Mouse (Mus musculus): ENCODE data around the gene Otop1. TPM values are rescaled to one million over a fixed set of nuclear protein-coding genes. Genes with fewer than 3 reads are reported as not detected.

The Otop1 gene
- total RNA-seq (2021), result under 1 TPM; 0.36 to 0.78 TPM

DNA sequence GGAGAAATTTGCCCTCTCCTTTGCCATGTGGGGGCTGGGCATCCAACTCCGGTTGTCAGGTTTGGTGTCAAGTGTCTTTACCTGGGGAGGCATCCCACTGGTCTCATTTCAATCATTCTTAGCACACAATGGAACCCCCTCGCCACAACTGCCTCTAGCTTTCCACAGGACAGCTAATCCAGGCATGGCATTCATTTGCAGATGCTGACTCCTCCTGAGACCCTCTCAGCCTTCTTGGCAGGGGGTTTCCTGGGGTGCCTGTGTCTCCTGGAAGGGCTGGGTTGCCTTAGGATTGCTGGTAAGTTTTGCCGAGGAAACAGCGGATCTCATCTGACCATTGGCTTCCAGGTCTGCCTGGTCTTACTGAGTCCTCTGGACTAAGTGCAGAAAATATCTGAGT is at the start of gene Otop1:
Otop1 (plus strand) TSS at position 202 of the 400 bp plus-strand sequence.
- intact Hi-C loops (cut with DNase I), result no loop called here
- no peak for DNase-seq (ENCODE audit: low spot score)

DNA sequence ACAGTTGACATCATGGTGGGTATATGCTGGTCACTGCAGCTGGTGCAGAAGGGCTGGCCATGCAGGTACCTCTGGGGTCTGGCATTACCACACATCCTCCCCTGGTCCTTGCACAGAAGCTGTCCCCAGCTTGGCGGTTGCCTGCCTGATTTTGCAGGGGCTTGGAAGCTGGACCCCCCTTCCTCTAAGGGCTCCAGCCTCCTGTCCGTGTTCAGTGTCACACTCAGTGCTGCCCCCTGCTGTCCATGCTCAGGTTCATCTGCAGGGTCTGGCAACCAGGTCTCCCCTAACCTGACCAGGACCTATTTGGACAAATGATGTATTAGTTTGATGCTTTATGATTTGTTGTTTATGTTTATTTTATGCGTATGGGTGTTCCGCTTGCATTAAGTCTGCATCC is 40.4 kb upstream of the Otop1 start:
- intact Hi-C loops (cut with DNase I), result no loop called here
- DNase-seq (ENCODE audit: low spot score), result no peak

DNA sequence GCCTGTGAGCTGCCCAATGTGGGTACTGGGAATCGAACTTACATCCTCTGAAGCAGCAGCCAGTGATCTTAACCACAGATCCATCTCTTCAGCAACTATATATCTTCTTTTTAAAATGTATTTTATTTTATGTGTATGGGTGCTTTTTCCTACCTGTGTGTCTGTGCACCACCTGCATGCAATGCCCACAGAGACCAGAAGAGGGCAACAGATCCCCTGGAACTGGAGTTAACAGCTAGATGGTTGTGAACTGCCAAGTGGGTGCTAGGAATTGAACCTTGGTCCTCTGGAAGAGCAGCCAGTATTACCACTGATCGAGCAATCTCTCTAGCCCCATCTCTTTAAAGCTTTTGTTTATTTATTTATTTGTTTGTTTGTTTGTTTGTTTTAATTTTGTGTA is 39.1 kb upstream of the Otop1 start:
- DNase-seq (ENCODE audit: low spot score), result no peak
- intact Hi-C loops (cut with DNase I), result no loop called here

DNA sequence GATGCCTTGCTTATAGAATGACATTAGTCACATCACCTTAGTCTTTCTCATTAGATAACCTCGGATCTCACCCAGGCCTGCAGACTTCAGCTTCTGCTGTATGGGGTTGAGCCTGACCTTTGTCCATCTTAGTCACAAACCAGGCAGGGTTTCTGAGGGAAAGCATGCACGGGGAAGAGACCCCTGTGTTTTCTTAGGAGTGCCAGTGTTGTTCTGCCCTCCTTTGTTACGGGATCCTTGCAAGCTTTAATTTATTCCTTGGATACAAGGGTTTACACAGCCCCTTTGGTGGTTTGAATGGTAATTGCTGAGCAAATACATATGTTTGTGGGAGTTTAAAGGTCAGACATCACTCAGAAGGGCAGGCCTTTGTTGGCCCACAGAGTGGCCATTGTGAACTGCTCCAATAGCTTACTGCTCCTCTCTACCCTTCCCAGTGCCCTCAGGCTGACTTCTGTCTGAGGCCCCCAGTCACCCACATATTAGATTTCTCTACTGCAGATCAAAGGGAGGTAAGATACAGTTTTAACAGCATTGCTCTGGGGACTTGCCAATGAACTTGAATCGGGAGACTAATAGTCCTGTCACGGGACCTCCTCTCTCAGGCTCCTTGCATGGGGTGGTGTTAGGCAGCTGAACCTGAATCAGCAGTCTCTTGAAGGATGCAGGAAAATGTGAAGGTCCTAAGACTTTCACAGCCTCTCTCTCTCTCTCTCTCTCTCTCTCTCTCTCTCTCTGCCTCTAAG is 34.9 kb upstream of the Otop1 start:
- intact Hi-C loops (cut with DNase I), result no loop called here
- DNase-seq (ENCODE audit: low spot score), result no peak

DNA sequence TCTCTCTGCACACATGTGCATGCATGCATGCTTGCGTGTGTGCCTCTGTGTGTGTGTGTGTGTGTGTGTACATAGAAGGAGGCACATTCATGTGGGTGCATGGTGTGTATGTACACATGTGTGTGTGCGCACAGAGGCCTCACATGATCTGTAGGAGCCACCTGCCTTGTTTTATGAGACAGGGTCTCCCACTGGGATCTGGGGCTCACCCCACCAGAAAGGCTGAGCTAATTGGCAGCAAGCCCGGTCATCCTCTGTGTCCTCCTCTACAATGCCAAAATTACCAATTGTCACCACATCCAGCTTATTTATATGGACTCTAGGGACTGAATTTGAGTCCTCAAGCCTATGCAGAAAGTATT is 34.3 kb upstream of the Otop1 start:
- intact Hi-C loops (cut with DNase I), result no loop called here
- no peak for DNase-seq (ENCODE audit: low spot score)

DNA sequence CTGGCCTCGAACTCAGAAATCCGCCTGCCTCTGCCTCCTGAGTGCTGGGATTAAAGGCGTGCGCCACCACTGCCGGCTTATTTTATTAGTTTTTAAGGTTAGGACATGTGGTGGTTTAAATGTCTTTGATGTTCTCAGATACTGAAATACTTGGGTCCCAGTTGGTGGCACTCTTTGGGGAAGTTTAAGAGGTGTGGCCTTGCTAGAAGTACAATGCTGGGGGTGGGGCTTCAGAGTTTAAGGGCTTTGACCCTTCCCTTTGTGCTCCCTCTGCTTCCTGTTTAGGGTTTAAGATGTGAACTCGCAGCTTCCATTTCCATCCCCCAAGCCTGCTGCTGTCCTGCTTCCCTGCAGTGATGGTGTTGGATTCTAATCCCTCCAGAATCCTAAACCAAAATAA is 33.8 kb upstream of the Otop1 start:
- intact Hi-C loops (cut with DNase I), result no loop called here
- DNase-seq (ENCODE audit: low spot score), result no peak

DNA sequence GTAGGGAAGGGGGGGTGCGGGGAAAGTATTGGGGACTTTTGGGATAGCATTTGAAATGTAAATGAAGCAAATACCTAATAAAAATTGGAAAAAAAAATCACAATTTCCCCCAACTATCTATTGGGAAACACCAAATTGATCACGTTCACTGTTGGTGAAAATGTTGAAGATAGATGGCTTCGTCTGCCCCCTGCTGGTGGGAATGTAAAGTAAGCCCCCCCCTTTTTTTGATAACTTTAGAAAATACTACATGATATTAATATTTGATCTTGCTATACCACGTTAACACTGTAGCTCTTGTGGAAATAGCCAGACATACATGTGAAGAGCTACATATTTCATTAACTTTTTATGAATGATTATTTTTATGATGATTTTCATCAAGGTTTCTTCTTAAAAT is 20.6 kb upstream of the Otop1 start:
- DNase-seq (ENCODE audit: low spot score), result no peak
- intact Hi-C loops (cut with DNase I), result loop anchor here (5.0 kb wide), 1 partner anchor 33 kb away; the partner anchor contains the start of genes Lyar and Zbtb49

DNA sequence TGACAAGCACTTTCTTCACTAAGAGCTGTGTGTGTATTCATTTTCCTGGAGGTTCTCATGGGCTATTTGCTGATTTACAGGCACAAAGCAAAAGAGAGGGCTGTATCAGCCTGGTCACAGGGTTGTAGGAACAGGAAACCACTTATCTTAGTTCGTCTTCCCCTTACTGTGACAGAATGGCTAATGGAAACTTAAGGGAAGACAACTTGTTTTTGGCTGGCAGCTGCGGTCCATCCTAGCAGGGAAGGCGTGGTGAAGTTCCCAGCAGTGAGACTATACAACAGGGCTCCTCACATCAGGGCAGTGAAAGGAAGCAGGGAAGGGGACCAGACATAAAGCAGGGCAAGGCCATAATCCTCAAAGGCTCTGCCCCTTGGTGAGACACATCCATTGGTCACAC is 20.1 kb upstream of the Otop1 start:
- intact Hi-C loops (cut with DNase I), result loop anchor here (5.0 kb wide), 1 partner anchor 33 kb away; the partner anchor contains the start of genes Lyar and Zbtb49
- DNase-seq (ENCODE audit: low spot score), result no peak

DNA sequence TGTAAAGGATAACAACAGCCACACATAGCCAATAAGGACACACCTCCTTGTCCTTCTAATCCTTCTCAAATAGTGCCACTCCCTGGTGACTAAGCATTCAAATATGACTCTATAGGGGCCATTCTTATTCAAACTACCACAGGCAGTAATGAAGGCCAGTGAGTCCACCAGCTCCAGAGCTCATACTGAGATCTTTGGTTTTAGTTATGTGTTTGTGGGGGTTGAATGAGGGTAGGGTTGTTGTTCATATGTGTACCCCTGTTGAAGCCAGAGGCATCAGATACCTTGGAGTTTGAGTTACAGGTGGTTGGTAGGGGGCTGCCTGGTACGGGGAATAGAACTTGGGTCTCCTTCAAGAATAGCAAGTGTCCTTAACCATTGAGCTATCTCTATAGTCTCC is 19.2 kb upstream of the Otop1 start:
- intact Hi-C loops (cut with DNase I), result loop anchor here (5.0 kb wide), 1 partner anchor 34 kb away; the partner anchor contains the start of genes Lyar and Zbtb49
- DNase-seq (ENCODE audit: low spot score), result no peak

DNA sequence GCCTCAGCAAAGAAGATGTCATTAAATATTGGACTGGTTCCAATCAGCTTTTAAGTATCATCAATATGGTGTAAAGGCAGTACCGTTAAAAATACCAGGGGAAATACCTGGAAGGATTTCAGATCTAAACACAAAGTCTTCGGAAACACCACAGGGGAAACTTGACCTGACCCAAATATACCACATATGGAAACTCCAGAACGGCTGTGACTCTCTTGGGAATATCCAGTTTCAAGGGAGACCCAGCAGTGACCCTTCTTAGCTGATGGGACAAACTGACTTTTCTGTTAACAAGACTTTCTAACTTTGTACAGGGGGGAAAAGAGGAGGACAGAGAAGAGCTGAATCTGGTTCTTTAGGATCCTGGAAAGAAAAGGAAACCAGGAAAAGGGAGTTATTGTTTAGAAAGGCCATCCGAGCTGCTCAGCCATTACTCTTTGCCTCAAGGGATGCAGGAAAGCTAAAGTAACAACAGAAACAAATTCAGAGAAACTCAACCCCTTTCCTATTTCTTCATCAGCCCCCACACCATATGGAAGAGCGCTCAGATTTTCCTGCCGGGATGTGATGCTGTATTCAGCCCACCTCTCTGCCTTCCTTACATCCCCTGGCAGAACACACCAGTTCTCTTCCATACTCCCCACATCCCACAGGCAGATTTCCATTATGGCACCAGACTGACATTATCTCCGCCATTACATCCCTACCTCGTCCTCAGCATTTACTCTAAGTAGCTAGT is 17.6 kb upstream of the Otop1 start:
- DNase-seq (ENCODE audit: low spot score), result no peak
- intact Hi-C loops (cut with DNase I), result loop anchor here (5.0 kb wide), 1 partner anchor 36 kb away; the partner anchor contains the start of genes Lyar and Zbtb49

DNA sequence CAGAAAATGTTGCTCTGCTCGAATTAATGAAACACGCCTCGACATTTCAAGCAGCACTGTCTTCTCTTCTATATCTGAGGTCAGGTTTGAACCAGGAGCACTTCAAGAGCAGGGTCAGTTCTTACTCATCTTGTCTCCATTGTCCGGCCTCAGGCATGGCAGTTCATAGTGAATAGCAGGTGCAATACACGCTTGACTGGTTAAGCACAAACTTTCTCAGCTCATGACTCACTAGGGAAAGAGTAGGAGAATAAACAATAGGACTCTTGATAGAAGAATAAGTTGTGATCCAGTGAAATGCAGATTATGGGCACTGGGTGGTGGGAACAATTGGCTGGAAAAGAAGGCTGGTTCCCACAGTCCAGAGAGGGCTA is 17.0 kb upstream of the Otop1 start:
- intact Hi-C loops (cut with DNase I), result loop anchor here (5.0 kb wide), 1 partner anchor 36 kb away; the partner anchor contains the start of genes Lyar and Zbtb49

DNA sequence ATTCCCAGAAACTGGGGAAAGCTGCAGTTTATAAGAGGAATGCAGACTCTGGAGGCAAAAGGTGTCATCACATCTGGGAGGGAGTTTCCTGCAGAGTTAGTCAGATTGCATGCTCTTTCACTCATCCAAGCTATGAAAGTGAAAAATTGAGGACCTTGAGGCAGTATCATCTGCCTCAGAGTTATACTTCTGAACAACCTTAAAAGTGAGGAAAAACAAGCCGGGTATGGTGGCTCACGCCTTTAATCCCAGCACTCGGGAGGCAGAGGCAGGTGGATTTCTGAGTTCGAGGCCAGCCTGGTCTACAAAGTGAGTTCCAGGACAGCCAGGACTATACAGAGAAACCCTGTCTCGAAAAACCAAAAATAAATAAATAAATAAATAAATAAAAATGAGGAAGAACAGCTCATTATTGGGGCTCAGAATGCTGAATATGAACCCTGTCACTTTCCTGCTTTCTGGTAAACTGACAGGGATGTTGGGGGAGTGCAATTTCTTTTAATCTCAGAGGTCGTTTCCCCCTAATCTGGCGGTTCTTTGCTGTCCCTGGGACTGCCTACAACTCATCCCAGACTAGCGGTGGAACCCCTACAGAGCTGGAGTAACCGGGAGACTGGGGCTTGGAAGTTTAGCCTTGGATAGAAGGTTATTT is 16.2 kb upstream of the Otop1 start:
- intact Hi-C loops (cut with DNase I), result loop anchor here (5.0 kb wide), 1 partner anchor 37 kb away; the partner anchor contains the start of genes Lyar and Zbtb49
- no peak for DNase-seq (ENCODE audit: low spot score)

More for the DNA sequence above, 17.0 kb upstream of the Otop1 start:
- DNase-seq (ENCODE audit: low spot score), result no peak

DNA sequence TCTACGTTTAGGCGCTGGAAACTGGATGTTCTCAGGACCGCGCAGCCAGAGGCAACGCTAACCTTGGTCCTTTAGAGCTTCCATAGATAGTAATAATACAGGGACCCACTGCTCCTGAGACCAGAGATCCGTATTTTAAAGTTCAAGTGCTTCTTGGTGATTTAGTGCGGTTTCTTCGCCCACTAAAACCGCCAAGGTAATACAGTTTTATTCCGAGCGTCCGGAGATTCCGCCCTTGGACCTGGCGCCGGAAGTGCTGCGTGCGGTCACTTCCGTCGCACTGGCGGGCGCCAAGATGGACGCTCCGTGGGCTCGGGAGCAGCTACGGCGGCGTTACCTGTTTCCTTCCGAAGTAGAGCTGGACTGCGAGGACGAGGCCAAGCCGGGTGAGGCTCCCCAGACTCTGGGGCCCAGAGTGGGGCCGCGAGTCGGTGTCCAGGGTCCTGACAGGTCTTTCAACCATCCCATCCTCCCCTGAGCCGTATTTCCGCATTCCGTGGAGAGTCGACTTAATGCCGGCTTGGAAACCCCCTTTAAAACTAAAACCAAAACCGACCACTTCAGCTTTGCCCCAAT is 15.6 kb upstream of the Otop1 start, which contains the start of gene Tmem128:
Tmem128 (plus strand) TSS at position 79 of the 576 bp plus-strand sequence.
- peak; percentile 35 for DNase-seq (ENCODE audit: low spot score)
- intact Hi-C loops (cut with DNase I), result no loop called here

DNA sequence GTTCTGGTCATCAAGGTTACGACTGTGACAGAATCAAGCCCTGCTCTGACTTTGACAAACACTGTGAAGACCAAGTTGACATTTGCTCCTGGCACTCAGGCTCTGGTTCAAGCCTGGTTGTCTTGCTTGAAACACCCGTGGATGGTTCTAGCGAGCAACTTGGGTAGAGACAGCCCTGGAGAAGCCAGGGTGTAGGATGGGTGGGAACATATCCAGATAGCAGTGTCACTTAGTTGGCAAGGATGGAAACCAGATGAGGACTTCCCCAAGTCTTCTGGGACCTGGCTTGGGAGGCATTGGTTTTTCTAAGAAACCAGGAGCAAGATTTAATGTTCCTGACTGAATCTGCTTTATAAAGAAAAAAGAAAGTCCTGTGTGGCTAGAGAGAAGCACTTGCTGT is 4.8 kb upstream of the Otop1 start:
- intact Hi-C loops (cut with DNase I), result no loop called here
- DNase-seq (ENCODE audit: low spot score), result no peak

DNA sequence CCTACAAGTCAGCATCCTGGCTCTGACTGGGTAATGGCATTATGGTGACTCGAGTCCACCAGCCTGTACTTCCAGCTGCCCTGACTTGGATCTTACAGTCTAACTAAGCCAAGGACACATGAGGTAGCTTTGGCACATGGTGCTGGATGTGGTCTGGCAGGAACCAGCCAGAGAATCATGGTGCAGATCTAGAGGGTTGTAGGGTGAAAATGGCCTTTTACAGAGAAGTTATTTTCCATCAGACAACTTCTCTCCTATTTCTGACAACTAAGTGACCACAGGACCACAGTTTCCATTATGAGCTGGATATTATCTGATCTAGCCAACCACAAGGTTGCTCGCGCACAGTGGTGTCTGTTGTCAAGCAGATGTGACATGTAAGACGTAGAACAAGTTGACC is 1.9 kb upstream of the Otop1 start:
- DNase-seq (ENCODE audit: low spot score), result no peak
- intact Hi-C loops (cut with DNase I), result no loop called here

DNA sequence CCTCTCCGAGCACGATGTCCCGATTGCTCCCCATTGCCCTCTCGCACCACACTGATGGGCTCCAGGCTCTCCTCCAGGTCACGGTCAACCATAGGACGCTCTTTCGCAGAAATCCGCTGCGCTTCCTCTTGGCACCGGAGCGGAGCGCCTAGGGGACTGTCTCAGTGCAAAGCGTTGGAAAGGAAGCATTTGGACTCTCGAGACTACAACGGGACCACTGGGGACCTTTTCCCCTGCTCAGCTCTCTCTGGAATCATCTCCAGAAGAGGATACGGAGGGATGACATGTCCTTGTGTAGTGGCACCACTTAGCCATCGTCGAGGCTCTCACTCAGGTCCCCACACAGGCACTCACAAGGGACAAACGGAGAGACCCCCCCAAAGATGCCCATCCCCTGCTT is 679 bp downstream of the Otop1 start:
- intact Hi-C loops (cut with DNase I), result no loop called here
- DNase-seq (ENCODE audit: low spot score), result no peak

DNA sequence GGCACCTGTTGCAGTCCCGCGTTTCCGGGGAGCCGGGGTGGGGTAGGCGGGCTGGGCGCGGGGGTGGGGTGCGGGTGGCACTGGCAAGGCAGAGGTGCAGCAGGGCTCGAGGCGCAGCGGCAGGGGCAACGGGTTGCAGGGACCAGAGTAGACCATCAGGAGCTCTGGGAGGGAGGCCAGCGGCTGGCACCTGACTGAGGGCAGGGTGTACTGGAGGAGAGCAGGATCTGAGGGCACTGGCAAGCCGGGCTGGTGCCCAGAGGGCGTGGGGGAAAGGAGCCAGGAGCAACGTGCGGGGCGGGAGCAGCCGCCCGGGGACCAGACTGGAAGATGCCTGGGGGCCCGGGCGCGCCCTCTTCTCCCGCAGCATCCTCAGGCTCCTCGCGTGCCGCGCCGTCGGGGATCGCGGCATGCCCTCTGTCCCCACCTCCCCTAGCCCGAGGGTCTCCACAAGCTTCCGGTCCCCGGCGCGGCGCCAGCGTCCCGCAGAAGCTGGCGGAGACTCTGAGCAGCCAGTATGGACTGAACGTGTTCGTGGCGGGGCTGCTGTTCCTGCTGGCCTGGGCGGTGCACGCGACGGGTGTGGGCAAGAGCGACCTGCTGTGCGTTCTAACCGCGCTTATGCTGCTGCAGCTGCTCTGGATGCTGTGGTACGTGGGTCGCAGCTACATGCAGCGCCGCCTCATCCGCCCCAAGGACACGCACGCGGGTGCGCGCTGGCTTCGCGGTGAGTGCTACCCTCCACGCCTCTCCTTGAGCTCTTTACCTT is 1.5 kb downstream of the Otop1 start:
- no peak for DNase-seq (ENCODE audit: low spot score)
- intact Hi-C loops (cut with DNase I), result no loop called here

DNA sequence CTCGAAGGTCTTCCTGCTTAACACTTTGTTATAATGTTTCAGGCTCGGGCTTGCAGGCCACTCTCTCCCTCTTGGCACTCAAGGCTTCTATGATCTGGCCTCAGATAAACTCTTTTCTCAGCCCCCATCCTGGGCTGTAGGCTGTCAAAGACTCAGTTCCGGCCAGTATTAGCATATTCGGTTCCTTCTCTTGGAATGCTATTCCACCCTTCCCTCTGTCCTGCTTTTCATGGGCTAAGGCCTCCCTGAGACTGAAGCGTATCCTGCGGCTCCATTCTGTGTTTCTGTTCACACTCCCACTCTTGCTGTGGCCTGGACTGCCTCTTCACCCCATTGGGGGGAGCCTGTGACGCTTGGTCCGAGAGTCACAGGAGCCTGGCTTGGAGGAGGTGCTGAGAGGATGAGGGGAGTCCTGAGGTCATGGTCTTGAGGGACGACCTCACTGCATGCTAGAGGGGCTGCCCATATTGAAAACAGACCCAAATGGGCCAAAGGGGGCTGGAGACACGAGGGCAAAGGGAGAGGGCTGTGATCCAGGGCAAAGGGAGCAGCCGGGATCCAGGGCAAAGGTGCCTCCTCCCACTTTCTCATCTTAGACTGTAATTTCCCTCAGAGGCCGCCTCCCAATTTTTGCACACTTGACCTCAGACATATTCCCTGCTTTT is 2.3 kb downstream of the Otop1 start:
- DNase-seq (ENCODE audit: low spot score), result no peak
- intact Hi-C loops (cut with DNase I), result no loop called here

DNA sequence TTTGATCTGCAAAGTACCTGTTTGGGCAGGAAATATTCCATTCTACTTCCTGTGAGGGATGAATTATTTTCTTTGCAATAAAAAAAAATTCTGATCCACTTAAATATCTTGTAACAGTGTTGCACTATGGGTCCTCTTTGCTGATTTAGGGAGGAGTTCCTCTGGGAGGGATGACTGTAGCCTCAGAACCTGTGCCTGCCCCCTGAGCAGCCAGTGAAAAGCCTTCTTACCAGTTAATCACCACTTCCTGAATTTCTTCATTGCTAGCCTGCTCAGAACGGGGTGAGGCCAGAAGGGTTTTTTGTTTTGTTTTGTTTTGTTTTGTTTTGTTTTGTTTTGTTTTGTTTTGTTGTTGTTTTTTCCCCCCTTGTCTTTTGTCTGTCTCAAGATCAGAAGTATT is 4.3 kb downstream of the Otop1 start:
- intact Hi-C loops (cut with DNase I), result no loop called here
- DNase-seq (ENCODE audit: low spot score), result no peak
